Mouse (Mus musculus) thymus, postnatal 14 days (tissue): ENCODE results near the gene Tmem159.

Experiments used
- DNase-seq: peaks from one replicate; pipeline ENCODE4 v3.0.0; 2021

The Tmem159 gene

DNA sequence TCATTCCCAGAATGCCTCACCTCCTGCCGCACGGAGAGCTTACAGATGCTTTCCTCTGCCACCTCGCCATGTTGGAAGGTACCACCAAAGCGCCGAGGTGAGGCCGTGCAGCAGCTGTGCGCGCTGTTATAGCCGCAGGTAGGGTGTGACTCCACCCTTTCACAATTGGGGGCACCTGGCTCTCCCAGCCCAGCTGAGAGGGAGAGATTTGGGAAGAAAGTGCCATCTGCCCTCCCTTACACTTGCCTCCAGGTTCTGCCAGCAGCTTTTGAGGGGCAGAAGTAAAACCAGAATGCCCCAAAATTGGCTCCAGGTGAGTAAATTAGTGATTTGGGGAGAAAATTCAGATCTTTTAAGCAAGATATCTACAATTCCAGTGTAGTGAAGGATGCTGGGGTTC lies 43.0 kb downstream of the Tmem159 start, which contains the start of gene Zp2:
Zp2 (minus strand) TSS at position 101 of the 400 bp plus-strand sequence.
- no peak for DNase-seq

DNA sequence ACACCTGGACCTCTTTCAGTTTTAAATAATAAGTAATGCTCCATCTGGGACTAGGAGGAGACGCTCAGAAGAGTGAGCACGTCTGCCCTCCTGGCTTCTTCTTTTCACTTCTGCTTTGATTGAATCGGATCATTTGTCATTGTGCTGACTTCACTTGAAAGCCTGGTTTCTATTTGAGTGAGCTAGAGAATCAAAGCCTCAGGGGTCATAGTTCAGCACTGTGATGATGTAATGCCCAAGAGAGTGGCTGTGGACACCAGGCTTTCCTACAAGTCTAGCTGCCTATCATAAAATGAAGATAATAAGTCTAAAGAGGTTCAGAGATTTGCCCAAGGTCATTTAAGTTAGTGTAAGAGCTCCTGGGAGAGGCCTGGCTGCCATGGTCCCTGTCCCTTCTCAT lies 48.1 kb downstream of the Tmem159 start:
- no peak for DNase-seq

DNA sequence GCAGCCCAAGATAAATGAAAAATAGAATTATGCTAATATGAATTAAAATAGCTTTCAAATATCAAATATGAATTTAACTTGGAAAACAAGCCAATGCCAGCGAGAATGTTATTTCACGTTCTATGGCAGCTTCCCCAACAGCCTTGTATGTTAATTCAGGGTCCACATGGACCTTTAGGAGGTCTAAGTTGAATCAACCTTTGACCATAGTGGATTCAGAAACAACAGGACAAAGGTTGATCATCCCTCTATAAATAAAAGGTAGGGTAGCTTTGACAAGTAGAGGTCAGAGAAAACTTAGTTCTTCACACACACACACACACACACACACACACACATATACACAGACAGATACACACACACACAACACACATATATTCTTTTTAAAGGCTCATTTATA lies 48.7 kb downstream of the Tmem159 start:
- no peak for DNase-seq

- DNase-seq: no peak
These were observed 54.8 kb downstream of the Tmem159 start for GRCm38 (mm10) chr7:120156841-120157409.

GRCm38 (mm10) chr7:120157575-120158061 lies 55.5 kb downstream of the Tmem159 start:
- no peak for DNase-seq

- DNase-seq: no peak
These were observed 56.0 kb downstream of the Tmem159 start for GRCm38 (mm10) chr7:120158121-120158613.

DNA sequence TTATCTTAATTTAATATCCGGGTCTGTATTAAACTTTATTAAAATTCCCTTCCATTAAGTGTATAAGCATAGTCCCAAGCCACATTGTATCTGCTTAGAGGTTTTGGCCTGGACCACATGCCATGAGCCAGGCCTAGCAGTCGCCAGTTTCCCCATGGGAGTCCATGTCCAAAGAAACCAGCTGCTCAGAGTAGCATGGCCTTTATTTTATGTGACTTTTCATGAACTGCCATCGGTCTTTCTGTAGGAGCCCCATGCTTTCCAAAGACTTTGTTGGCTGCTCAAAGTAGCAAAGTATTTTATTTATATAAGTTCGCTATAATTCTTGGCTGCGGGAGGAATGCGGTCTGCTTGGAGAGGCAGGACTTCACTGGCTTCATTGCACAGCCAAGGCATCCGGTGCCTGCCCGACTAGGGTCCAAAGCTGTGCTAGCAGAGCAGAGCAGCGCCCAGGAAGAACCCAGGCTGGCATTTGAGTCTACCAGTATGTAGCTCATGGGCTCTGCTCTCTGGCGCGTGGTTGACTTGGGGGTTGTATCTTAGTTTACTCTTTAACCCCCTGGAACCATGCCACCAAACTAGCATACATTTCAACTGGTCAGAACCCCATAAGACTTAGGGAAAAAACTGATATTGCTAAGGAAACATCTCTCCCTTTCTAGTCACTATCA lies 61.6 kb downstream of the Tmem159 start:
- DNase-seq: no peak
